Mouse (Mus musculus) frontal cortex, postnatal 25 days (tissue): ENCODE measurements at regions not wholly inside any gene's neighbourhood (a gene's known extent, or its start where the extent isn't known, plus 50 kb on each side); places are given as distances from the start of the nearest gene placed in this dataset.
A peak's percentile ranks its signal among the peaks of the same experiment; 100 is the strongest.

Experiments
- DNase-seq, 2 experiments: peaks; one replicate each; pipeline ENCODE4 v3.0.0; 2022; ENCODE audit warnings: low spot score in 2 of 2

GRCm38 (mm10) chr2:137705724-137706422, 550.5 kb upstream of the Btbd3 start:
- DNase-seq: peak in 1 of 2 experiments; percentile 29

GRCm38 (mm10) chr2:137704948-137705723, 551.2 kb upstream of the Btbd3 start:
- DNase-seq: no peak

GRCm38 (mm10) chr2:137704565-137704947, 551.8 kb upstream of the Btbd3 start:
- DNase-seq: no peak

- no peak for DNase-seq
Observed at GRCm38 (mm10) chr2:137704051-137704450, 552.3 kb upstream of the Btbd3 start.

- no peak for DNase-seq
Observed at GRCm38 (mm10) chr2:137695885-137696284, 560.5 kb upstream of the Btbd3 start.

GRCm38 (mm10) chr2:137694020-137694419, 562.3 kb upstream of the Btbd3 start:
- no peak for DNase-seq

GRCm38 (mm10) chr2:137687208-137687607, 569.2 kb upstream of the Btbd3 start:
- no peak for DNase-seq

- DNase-seq: no peak
Observed at GRCm38 (mm10) chr2:137686735-137687134, 569.6 kb upstream of the Btbd3 start.

- DNase-seq: no peak
Observed at GRCm38 (mm10) chr2:137681762-137682161, 565.3 kb upstream of the Jag1 start.

- no peak for DNase-seq
Observed at GRCm38 (mm10) chr2:137663171-137663570, 546.7 kb upstream of the Jag1 start.

- DNase-seq: no peak
Observed at GRCm38 (mm10) chr2:137662216-137662615, 545.8 kb upstream of the Jag1 start.

- DNase-seq: no peak
Observed at GRCm38 (mm10) chr2:137660449-137660848, 544.0 kb upstream of the Jag1 start.

- no peak for DNase-seq
Observed at GRCm38 (mm10) chr2:137654296-137654695, 537.9 kb upstream of the Jag1 start.

- no peak for DNase-seq
Observed at GRCm38 (mm10) chr2:137644160-137644559, 527.7 kb upstream of the Jag1 start.

- DNase-seq: no peak
Observed at GRCm38 (mm10) chr2:137643269-137644055, 527.0 kb upstream of the Jag1 start.

GRCm38 (mm10) chr2:137635019-137635621, 518.7 kb upstream of the Jag1 start:
- no peak for DNase-seq

GRCm38 (mm10) chr2:137616637-137617036, 500.2 kb upstream of the Jag1 start:
- DNase-seq: peak in 1 of 2 experiments; percentile 4

GRCm38 (mm10) chr2:137613791-137614190, 497.3 kb upstream of the Jag1 start:
- DNase-seq: no peak

- no peak for DNase-seq
Observed at GRCm38 (mm10) chr2:137608506-137608905, 492.1 kb upstream of the Jag1 start.

GRCm38 (mm10) chr2:137598136-137598535, 481.7 kb upstream of the Jag1 start:
- DNase-seq: no peak

GRCm38 (mm10) chr2:137594509-137594908, 478.1 kb upstream of the Jag1 start:
- DNase-seq: no peak

GRCm38 (mm10) chr2:137591551-137591950, 475.1 kb upstream of the Jag1 start:
- DNase-seq: no peak
